Mouse (Mus musculus) limb, embryonic 14.5 days (tissue): Measurements from ENCODE around the gene Pisd. TPM values are rescaled to one million over a fixed set of nuclear protein-coding genes. Genes with fewer than 3 reads are reported as not detected.
"Not testable (repeated sequence)": the region's sequence is repeated elsewhere in the genome, so short reads cannot be mapped to it uniquely, and the experiment has no call there.

Experiments used
- ATAC-seq: fragments of 200-750 bp; cut with Nextera tagmentation; 2 replicates; pipeline ENCODE4 v1.8.0; 2017; ENCODE audit warnings: low read depth, moderate number of reproducible peaks, moderate TSS enrichment; ENCODE audit not compliant: low FRiP score
- DNase-seq: peaks from one replicate; pipeline ENCODE4 v3.0.0-alpha.2; 2015; ENCODE audit warnings: low spot score
- H3K27ac ChIP-seq: fragments of 300-500 bp; sonication (generic); replicated peaks from 2 replicates; pipeline ENCODE4 v1.5.1; 2014; ENCODE audit warnings: low read depth, mild to moderate bottlenecking, low read length, moderate library complexity, mixed read lengths
- H3K27me3 ChIP-seq: fragments of 300-500 bp; sonication (generic); 2 replicates; pipeline ENCODE4 v1.6.1; 2014; ENCODE audit warnings: low read length, mixed read lengths; ENCODE audit not compliant: control insufficient read depth, insufficient read depth
- H3K36me3 ChIP-seq: fragments of 300-500 bp; sonication (generic); 2 replicates; pipeline ENCODE4 v1.6.1; 2014; ENCODE audit warnings: mild to moderate bottlenecking, low read length, moderate library complexity, mixed read lengths; ENCODE audit not compliant: control insufficient read depth, insufficient read depth
- H3K4me1 ChIP-seq: fragments of 300-500 bp; sonication (generic); 2 replicates; pipeline ENCODE4 v1.6.1; 2014; ENCODE audit warnings: antibody characterized with exemption, low read length, mixed read lengths; ENCODE audit not compliant: control insufficient read depth, insufficient read depth
- H3K4me2 ChIP-seq: fragments of 300-500 bp; sonication (generic); replicated peaks from 2 replicates; pipeline ENCODE4 v1.6.1; 2014; ENCODE audit warnings: low read depth, mild to moderate bottlenecking, low read length, moderate library complexity; ENCODE audit not compliant: severe bottlenecking
- H3K4me3 ChIP-seq: fragments of 300-500 bp; sonication (generic); replicated peaks from 2 replicates; pipeline ENCODE4 v1.5.1; 2014; ENCODE audit warnings: low read length
- H3K9ac ChIP-seq: fragments of 300-500 bp; sonication (generic); 2 replicates; pipeline ENCODE4 v1.6.1; 2014; ENCODE audit warnings: mild to moderate bottlenecking, low read depth, low read length, moderate library complexity; ENCODE audit not compliant: severe bottlenecking
- H3K9me3 ChIP-seq: fragments of 300-500 bp; sonication (generic); 2 replicates; pipeline ENCODE4 v1.6.1; 2016; ENCODE audit warnings: low read length; ENCODE audit not compliant: control insufficient read depth
- POLR2A ChIP-seq: fragments of 200-500 bp; IDR thresholded peaks from 2 replicates; pipeline ENCODE4 v1.8.0; 2012; ENCODE audit warnings: inconsistent platforms, mild to moderate bottlenecking, moderate library complexity, borderline replicate concordance; ENCODE audit not compliant: insufficient read depth, insufficient read length; ENCODE audit errors: extremely low read depth
- WGBS: fragments of 180-500 bp; shearing (Covaris S2); extraction: QIAGEN DNeasy Blood & Tissue Kit; methylation state at CpG from one replicate; pipeline ENCODE4 v1.1.7; 2014; 5-methylcytosine and 5-hydroxymethylcytosine counted together
- polyA plus RNA-seq, 2 experiments: library from polyadenylated mRNA; depleted of rRNA in 1 of 2; stranded (reverse) in 1 of 2; unstranded in 1 of 2; fragments of >200 nt; fragmentation: Nextera tagmentation in 1 of 2; extraction: Ambion mirVana in 1 of 2; gene quantifications; 2 replicates each; pipeline versions ENCODE4 v1.2.1 to v1.2.3; 2012 to 2014

Gene Pisd
- polyA plus RNA-seq, 2 experiments, result 45.7 to 57.5 TPM

DNA sequence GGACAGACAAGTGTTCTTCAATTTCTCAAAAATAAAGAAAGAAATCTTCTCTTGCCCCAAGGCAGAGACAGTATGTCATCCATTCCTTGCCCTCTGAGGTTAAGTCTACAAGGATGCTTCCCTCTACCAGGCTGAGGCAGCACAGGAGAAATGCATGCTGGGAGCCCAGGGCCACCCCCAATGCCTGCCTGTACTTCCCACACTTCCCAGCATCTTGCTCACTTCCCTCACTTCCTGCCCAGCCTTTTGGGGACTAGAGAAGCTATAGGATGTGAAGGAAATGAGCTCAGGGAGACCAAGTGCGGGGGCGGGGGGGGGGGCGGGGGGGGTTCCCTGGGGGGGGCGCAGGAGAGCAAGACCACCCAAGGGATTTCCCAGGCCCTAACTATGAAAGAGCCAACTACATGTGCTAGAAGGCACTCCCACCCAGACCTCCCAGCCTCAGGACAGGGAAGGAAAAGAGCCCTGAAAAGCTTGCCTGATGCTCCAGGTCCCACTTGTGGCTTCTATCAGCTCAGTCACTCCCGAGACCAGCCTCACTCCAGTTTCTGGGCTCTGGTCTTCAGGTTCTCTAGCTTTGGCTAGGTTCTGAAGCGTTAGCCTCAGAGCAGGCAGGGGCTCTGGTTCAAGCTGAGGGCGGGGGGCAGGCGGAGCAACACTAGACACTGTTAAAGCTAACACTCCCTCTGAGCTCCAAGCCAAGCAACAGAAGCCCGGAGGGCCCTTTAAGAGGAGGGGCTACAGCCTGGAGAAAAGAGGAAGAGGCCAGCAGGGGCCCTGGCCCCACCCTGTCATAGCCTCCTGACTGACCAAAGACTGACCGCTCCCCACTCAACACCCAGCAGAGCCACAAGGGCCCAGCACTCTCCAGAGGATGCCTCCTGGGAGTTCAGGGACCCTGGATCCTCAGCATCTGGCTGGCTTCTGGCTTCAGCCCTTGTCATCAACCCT, 39.5 kb downstream of the Pisd start:
- 12% methylated on average over 8 of the region's 10 CpGs for WGBS
- peak overlapping the region; percentile 40 for H3K27ac ChIP-seq
- H3K4me2 ChIP-seq, result peak overlapping the region; percentile 41
- H3K4me1 ChIP-seq, result peaks cover 9% of the 10 kb centered on the region; the same call in 1 of the 2 replicates
- H3K9me3 ChIP-seq, result no peaks in the 10 kb centered on the region
- TF ChIP-seq POLR2A, result no peak
- peak overlapping the region; percentile 28 for H3K4me3 ChIP-seq
- H3K36me3 ChIP-seq, result no peaks in the 10 kb centered on the region
- H3K27me3 ChIP-seq, result no peaks in the 10 kb centered on the region
- DNase-seq (peak; percentile 61), ATAC-seq (peak; percentile 73)
- peak overlapping the region; percentile 38; the same call in 1 of the 2 replicates for H3K9ac ChIP-seq

- no peaks in the 10 kb centered on the region for H3K36me3 ChIP-seq
- H3K4me3 ChIP-seq, result no peak overlapping the region
- no peak overlapping the region for H3K27ac ChIP-seq
- peaks cover 9% of the 10 kb centered on the region; the same call in 1 of the 2 replicates for H3K4me1 ChIP-seq
- H3K4me2 ChIP-seq, result no peak overlapping the region
- DNase-seq, result no peak
- WGBS, result 77% methylated on average over 9 of the region's 9 CpGs
- no peak for ATAC-seq
- H3K27me3 ChIP-seq, result no peaks in the 10 kb centered on the region
- H3K9me3 ChIP-seq, result no peaks in the 10 kb centered on the region
- no peak for TF ChIP-seq POLR2A
- no peak overlapping the region for H3K9ac ChIP-seq
These were observed 43.3 kb downstream of the Pisd start for GRCm38 (mm10) chr5:32742149-32742548.

GRCm38 (mm10) chr5:32741377-32741776, 44.1 kb downstream of the Pisd start:
- not testable (repeated sequence) for H3K27me3 ChIP-seq, DNase-seq, H3K36me3 ChIP-seq, H3K27ac ChIP-seq, H3K4me3 ChIP-seq, H3K9ac ChIP-seq, ATAC-seq, H3K4me2 ChIP-seq, H3K4me1 ChIP-seq, H3K9me3 ChIP-seq
- 91% methylated on average over 4 of the region's 4 CpGs for WGBS

DNA sequence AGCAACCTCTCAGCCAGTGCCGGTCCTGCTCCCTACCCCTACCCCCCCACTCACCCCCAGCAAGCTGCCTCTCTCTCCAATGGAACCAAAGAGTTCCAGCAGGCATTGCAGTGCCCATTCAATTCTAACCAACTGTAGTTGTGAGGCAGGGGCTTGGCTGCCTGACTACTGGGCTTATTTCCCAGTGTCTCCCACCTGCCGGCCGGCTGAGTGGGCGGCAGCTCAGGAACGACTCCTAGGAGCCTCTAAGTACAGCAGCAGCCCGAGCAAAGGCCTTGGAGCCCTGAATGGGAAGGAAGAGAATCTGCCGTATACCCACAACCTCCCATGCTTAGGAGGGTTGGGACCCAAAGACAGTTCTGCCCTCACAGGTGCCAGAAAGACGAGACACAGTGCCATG, 44.6 kb downstream of the Pisd start:
- H3K4me1 ChIP-seq, H3K4me3 ChIP-seq, H3K27ac ChIP-seq, H3K9ac ChIP-seq, H3K36me3 ChIP-seq, H3K27me3 ChIP-seq, H3K9me3 ChIP-seq, ATAC-seq, H3K4me2 ChIP-seq, DNase-seq: not testable (repeated sequence)
- WGBS, result 85% methylated on average over 8 of the region's 8 CpGs

DNA sequence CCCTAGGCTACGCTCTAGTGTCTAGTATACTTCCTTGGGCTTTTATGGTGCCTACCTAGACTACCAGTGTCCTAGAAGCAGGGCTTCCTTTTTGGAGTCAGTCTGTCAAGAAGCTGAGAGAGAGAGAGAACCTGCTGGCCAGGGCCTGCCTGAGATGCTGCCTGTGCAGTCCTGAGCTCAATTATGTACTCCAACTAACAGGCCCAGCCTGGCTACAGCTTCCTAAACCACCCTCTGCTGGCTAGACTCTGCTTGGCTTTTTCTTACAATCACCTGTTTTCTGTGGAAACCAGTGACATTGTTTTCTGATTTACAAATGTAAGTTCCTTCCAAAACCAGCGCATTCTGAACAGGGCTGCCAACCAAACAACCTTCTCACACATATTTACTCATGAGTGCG, 45.3 kb downstream of the Pisd start:
- Histone ChIP-seq H3K4me2 (no peak overlapping the region), H3K27me3 (no peaks in the 10 kb centered on the region), H3K4me3 (no peak overlapping the region), H3K36me3 (0 out of 2 replicates have a peak, but pooled peaks cover 2% of the 10 kb centered on the region), H3K4me1 (no peaks in the 10 kb centered on the region), H3K9me3 (no peaks in the 10 kb centered on the region), H3K27ac (no peak overlapping the region), H3K9ac (no peak overlapping the region)
- no peak for DNase-seq
- 96% methylated on average over 3 of the region's 3 CpGs for WGBS
- no peak for TF ChIP-seq POLR2A
- no peak for ATAC-seq

DNA sequence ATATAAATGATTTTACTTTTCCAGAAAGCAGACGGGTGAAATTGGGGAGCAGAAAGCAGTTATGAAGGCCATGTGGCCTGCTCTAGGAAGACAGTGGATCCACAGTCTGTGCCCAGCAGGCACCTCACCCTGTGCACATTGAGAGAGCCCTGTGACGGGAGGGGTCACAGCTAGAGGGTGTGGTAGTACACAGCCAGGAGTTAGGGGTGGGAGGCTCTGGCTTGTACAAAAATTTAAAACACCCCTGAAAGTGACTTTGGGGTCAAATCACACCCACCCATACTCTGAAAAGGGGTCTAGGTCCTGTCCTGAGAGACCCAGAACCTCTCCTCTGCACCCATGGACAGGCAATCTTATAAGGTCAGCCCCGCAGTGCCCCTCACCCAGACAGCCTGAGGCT, 48.7 kb downstream of the Pisd start:
- ATAC-seq, result not testable (repeated sequence)
- WGBS, result 88% methylated on average over 3 of the region's 3 CpGs

More for the DNA sequence above, 48.7 kb downstream of the Pisd start:
- H3K9me3 ChIP-seq, DNase-seq, H3K27ac ChIP-seq, H3K27me3 ChIP-seq, H3K4me3 ChIP-seq, H3K9ac ChIP-seq, H3K4me2 ChIP-seq, H3K4me1 ChIP-seq, H3K36me3 ChIP-seq: not testable (repeated sequence)
